Mouse (Mus musculus) hindbrain, embryonic 11.5 days (tissue): ENCODE measurements at regions not wholly inside any gene's neighbourhood (a gene's known extent, or its start where the extent isn't known, plus 50 kb on each side); places are given as distances from the start of the nearest gene placed in this dataset.

Source experiments
- ATAC-seq: fragments of 200-750 bp; cut with Nextera tagmentation; 2 replicates; pipeline ENCODE4 v1.8.0; 2017; ENCODE audit warnings: mild to moderate bottlenecking, moderate TSS enrichment, moderate library complexity; ENCODE audit not compliant: low FRiP score
- DNase-seq: peaks from one replicate; pipeline ENCODE4 v3.0.0-alpha.2; 2015; ENCODE audit warnings: low spot score
- H3K27ac ChIP-seq: fragments of 300-500 bp; sonication (generic); 2 replicates; pipeline ENCODE4 v1.5.1; 2014; ENCODE audit warnings: mild to moderate bottlenecking, low read depth, low read length
- H3K27me3 ChIP-seq: fragments of 300-500 bp; sonication (generic); 2 replicates; pipeline ENCODE4 v1.6.1; 2014; ENCODE audit warnings: mild to moderate bottlenecking, low read length, moderate library complexity, mixed read lengths; ENCODE audit not compliant: control insufficient read depth, insufficient read depth
- H3K36me3 ChIP-seq: fragments of 300-500 bp; sonication (generic); 2 replicates; pipeline ENCODE4 v1.6.1; 2014; ENCODE audit warnings: mild to moderate bottlenecking, low read length, moderate library complexity, mixed read lengths; ENCODE audit not compliant: control insufficient read depth, insufficient read depth
- H3K4me1 ChIP-seq: fragments of 300-500 bp; sonication (generic); replicated peaks from 2 replicates; pipeline ENCODE4 v1.6.1; 2014; ENCODE audit warnings: low read length, mixed read lengths; ENCODE audit not compliant: control insufficient read depth, insufficient read depth
- H3K4me2 ChIP-seq: fragments of 300-500 bp; sonication (generic); replicated peaks from 2 replicates; pipeline ENCODE4 v1.6.1; 2014; ENCODE audit warnings: mild to moderate bottlenecking, low read depth, low read length
- H3K4me3 ChIP-seq: fragments of 300-500 bp; sonication (generic); 2 replicates; pipeline ENCODE4 v1.5.1; 2014; ENCODE audit warnings: low read depth, low read length
- H3K9ac ChIP-seq: fragments of 300-500 bp; sonication (generic); 2 replicates; pipeline ENCODE4 v1.6.1; 2014; ENCODE audit warnings: low read depth, low read length
- H3K9me3 ChIP-seq: fragments of 300-500 bp; sonication (generic); 2 replicates; pipeline ENCODE4 v1.6.1; 2016; ENCODE audit warnings: low read length; ENCODE audit not compliant: control insufficient read depth
- WGBS: fragments of 180-500 bp; shearing (Covaris S2); extraction: QIAGEN DNeasy Blood & Tissue Kit; methylation state at CpG from one replicate; pipeline ENCODE4 v1.1.7; 2014; 5-methylcytosine and 5-hydroxymethylcytosine counted together

GRCm38 (mm10) chr1:186341878-186342277 is 224.8 kb upstream of the Lyplal1 start:
- DNase-seq (no peak), ATAC-seq (no peak)
- Histone ChIP-seq H3K36me3 (no peaks in the 10 kb centered on the region), H3K4me2 (no peak overlapping the region), H3K4me3 (no peak overlapping the region), H3K27me3 (no peaks in the 10 kb centered on the region), H3K27ac (no peak overlapping the region), H3K9me3 (no peaks in the 10 kb centered on the region), H3K4me1 (no peaks in the 10 kb centered on the region), H3K9ac (no peak overlapping the region)
- WGBS, result 90% methylated on average over 3 of the region's 3 CpGs

GRCm38 (mm10) chr1:186340701-186341100 is 223.6 kb upstream of the Lyplal1 start:
- Histone ChIP-seq H3K27ac (no peak overlapping the region), H3K4me1 (no peaks in the 10 kb centered on the region), H3K27me3 (no peaks in the 10 kb centered on the region), H3K4me2 (no peak overlapping the region), H3K9ac (no peak overlapping the region), H3K36me3 (no peaks in the 10 kb centered on the region), H3K4me3 (no peak overlapping the region), H3K9me3 (no peaks in the 10 kb centered on the region)
- WGBS, result 85% methylated on average over 3 of the region's 3 CpGs
- no peak for DNase-seq
- ATAC-seq, result no peak

GRCm38 (mm10) chr1:186317285-186317684 is 200.2 kb upstream of the Lyplal1 start:
- H3K9me3 ChIP-seq, result no peaks in the 10 kb centered on the region
- ATAC-seq (no peak), DNase-seq (no peak)
- no peak overlapping the region for H3K27ac ChIP-seq
- 97% methylated on average over 2 of the region's 2 CpGs for WGBS
- H3K4me3 ChIP-seq, result no peak overlapping the region
- no peak overlapping the region for H3K9ac ChIP-seq
- H3K4me1 ChIP-seq, result no peaks in the 10 kb centered on the region
- H3K4me2 ChIP-seq, result no peak overlapping the region
- no peaks in the 10 kb centered on the region for H3K36me3 ChIP-seq
- H3K27me3 ChIP-seq, result no peaks in the 10 kb centered on the region

DNA sequence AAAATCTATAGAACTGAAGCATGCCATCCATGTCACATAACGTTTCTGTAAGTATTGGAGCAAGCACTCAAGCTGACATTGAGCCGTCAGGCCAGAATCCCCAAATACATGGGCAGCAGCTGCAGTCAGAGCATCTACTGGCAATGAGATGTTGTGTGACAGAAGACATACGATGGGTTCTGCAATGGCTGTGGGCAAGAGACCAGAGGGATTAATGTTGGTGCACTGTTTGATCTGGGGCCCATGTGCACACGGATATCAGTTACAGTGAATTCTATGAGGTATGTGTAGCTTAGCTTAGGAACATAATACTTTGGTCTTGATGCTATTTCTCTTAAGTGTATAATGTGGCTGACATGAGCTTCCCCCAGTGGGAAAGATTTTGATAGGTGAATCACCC is 197.1 kb upstream of the Lyplal1 start:
- Histone ChIP-seq H3K36me3 (no peaks in the 10 kb centered on the region), H3K4me3 (no peak overlapping the region), H3K27ac (no peak overlapping the region), H3K9ac (no peak overlapping the region), H3K4me1 (no peaks in the 10 kb centered on the region), H3K27me3 (no peaks in the 10 kb centered on the region), H3K4me2 (no peak overlapping the region), H3K9me3 (no peaks in the 10 kb centered on the region)
- WGBS, result 85% methylated on average over 4 of the region's 4 CpGs
- no peak for ATAC-seq
- DNase-seq, result no peak

- WGBS, result 94% methylated on average over 9 of the region's 9 CpGs
- DNase-seq, result no peak
Measured at GRCm38 (mm10) chr1:186312698-186313097, 195.6 kb upstream of the Lyplal1 start.

GRCm38 (mm10) chr1:186312008-186312407 is 194.9 kb upstream of the Lyplal1 start:
- Histone ChIP-seq H3K36me3 (no peaks in the 10 kb centered on the region), H3K4me2 (no peak overlapping the region), H3K9ac (no peak overlapping the region), H3K9me3 (no peaks in the 10 kb centered on the region), H3K27ac (no peak overlapping the region), H3K4me3 (no peak overlapping the region), H3K4me1 (no peaks in the 10 kb centered on the region), H3K27me3 (no peaks in the 10 kb centered on the region)
- DNase-seq (no peak), ATAC-seq (no peak)
- 89% methylated on average over 7 of the region's 7 CpGs for WGBS

More at GRCm38 (mm10) chr1:186312698-186313097, 195.6 kb upstream of the Lyplal1 start:
- H3K4me2 ChIP-seq, result no peak overlapping the region
- no peak overlapping the region for H3K27ac ChIP-seq
- no peaks in the 10 kb centered on the region for H3K9me3 ChIP-seq
- ATAC-seq, result no peak
- no peak overlapping the region for H3K9ac ChIP-seq
- no peaks in the 10 kb centered on the region for H3K4me1 ChIP-seq
- no peaks in the 10 kb centered on the region for H3K36me3 ChIP-seq
- no peak overlapping the region for H3K4me3 ChIP-seq
- no peaks in the 10 kb centered on the region for H3K27me3 ChIP-seq

- no peaks in the 10 kb centered on the region for H3K9me3 ChIP-seq
- no peaks in the 10 kb centered on the region for H3K36me3 ChIP-seq
- ATAC-seq, result no peak
- no peak overlapping the region for H3K4me2 ChIP-seq
- no peak overlapping the region for H3K9ac ChIP-seq
- 83% methylated on average over 6 of the region's 6 CpGs for WGBS
- H3K4me1 ChIP-seq, result no peaks in the 10 kb centered on the region
- H3K27ac ChIP-seq, result no peak overlapping the region
- no peak overlapping the region for H3K4me3 ChIP-seq
- H3K27me3 ChIP-seq, result no peaks in the 10 kb centered on the region
- no peak for DNase-seq
Measured at GRCm38 (mm10) chr1:186307627-186308026, 190.5 kb upstream of the Lyplal1 start.

GRCm38 (mm10) chr1:186297464-186297863 is 180.4 kb upstream of the Lyplal1 start:
- ATAC-seq (no peak), DNase-seq (no peak)
- H3K27me3 ChIP-seq, result no peaks in the 10 kb centered on the region
- WGBS, result 89% methylated on average over 7 of the region's 7 CpGs
- no peak overlapping the region for H3K4me2 ChIP-seq
- no peak overlapping the region for H3K27ac ChIP-seq
- H3K9ac ChIP-seq, result no peak overlapping the region
- H3K36me3 ChIP-seq, result no peaks in the 10 kb centered on the region
- H3K4me3 ChIP-seq, result no peak overlapping the region
- no peaks in the 10 kb centered on the region for H3K9me3 ChIP-seq
- no peaks in the 10 kb centered on the region for H3K4me1 ChIP-seq

GRCm38 (mm10) chr1:186295201-186295600 is 178.1 kb upstream of the Lyplal1 start:
- no peak overlapping the region for H3K4me2 ChIP-seq
- 78% methylated on average over 2 of the region's 2 CpGs for WGBS
- H3K27me3 ChIP-seq, result no peaks in the 10 kb centered on the region
- no peak overlapping the region for H3K27ac ChIP-seq
- no peak for ATAC-seq
- H3K4me3 ChIP-seq, result no peak overlapping the region
- DNase-seq, result no peak
- H3K4me1 ChIP-seq, result no peaks in the 10 kb centered on the region
- H3K36me3 ChIP-seq, result no peaks in the 10 kb centered on the region
- H3K9me3 ChIP-seq, result no peaks in the 10 kb centered on the region
- H3K9ac ChIP-seq, result no peak overlapping the region
